Mouse (Mus musculus) CD4-positive, CD25-positive, alpha-beta regulatory T cell, adult 4 months (primary cell): ENCODE results near the gene Dock2. TPM values are rescaled to one million over a fixed set of nuclear protein-coding genes. Genes with fewer than 3 reads are reported as not detected.

Experiments used
- ATAC-seq: one replicate; pipeline ENCODE4 v1.8.0; 2017
- polyA plus RNA-seq, 2 experiments: library from polyadenylated mRNA; unstranded; fragments of 100-300 nt; shearing (Covaris generic); gene quantifications; one replicate each; pipeline ENCODE4 v1.2.1; 2017

Gene Dock2
- polyA plus RNA-seq, 2 experiments from 2014 or later, result 247 to 339 TPM

GRCm38 (mm10) chr11:34181214-34182117 is 602.2 kb downstream of the Dock2 start:
- ATAC-seq, result no peak

- no peak for ATAC-seq
These were observed 604.9 kb downstream of the Dock2 start for GRCm38 (mm10) chr11:34178752-34179151.

Other genes starting within 250 kb of the Dock2 start
- gene Spdl1, start 49.7 kb upstream of the Dock2 start, polyA plus RNA-seq, result 1 to 10 TPM; 2.7 to 4.1 TPM